11 mouse cellular contexts compared by ENCODE assay signal in genomic region chr4:114625920-114626319, GRCm38 (mm10).
"Had no signal": no experiment of that assay in that cellular context is flagged by ENCODE, and none has a peak within 500 bp of the region (broad histone marks: within the 10 kb centered on the region; RNA-seq: fewer than 3 reads in every experiment).

No protein-coding gene starts in this region.

- H3K4me2 ChIP-seq: intestine, embryonic 15.5 days; liver, embryonic 11.5 days; liver, embryonic 15.5 days; midbrain, embryonic 15.5 days; stomach, embryonic 15.5 days had no signal

- H3K9me3 ChIP-seq: intestine, embryonic 15.5 days; limb, embryonic 10.5 days; liver, embryonic 15.5 days; midbrain, embryonic 15.5 days; neural tube, embryonic 12.5 days; stomach, embryonic 15.5 days had no signal

- H3K4me1 ChIP-seq: liver, embryonic 15.5 days had no signal

- DNase-seq: kidney, adult 18-20 months; kidney, postnatal 4 days; right cerebral cortex, postnatal 14 days had no signal

- H3K36me3 ChIP-seq: intestine, embryonic 15.5 days; limb, embryonic 10.5 days; liver, embryonic 15.5 days; midbrain, embryonic 15.5 days; neural tube, embryonic 12.5 days; stomach, embryonic 15.5 days had no signal

- H3K4me3 ChIP-seq: intestine, embryonic 15.5 days; left cerebral cortex, adult 2 months; limb, embryonic 10.5 days; liver, embryonic 15.5 days; midbrain, embryonic 15.5 days; neural tube, embryonic 12.5 days; stomach, embryonic 15.5 days had no signal

- H3K27me3 ChIP-seq: intestine, embryonic 15.5 days; midbrain, embryonic 15.5 days; neural tube, embryonic 12.5 days; stomach, embryonic 15.5 days had no signal

- ATAC-seq: intestine, embryonic 15.5 days had no signal

- H3K9ac ChIP-seq: intestine, embryonic 15.5 days; liver, embryonic 15.5 days; midbrain, embryonic 15.5 days; neural tube, embryonic 12.5 days; stomach, embryonic 15.5 days had no signal

- H3K27ac ChIP-seq: intestine, embryonic 15.5 days; left cerebral cortex, adult 2 months; liver, embryonic 15.5 days; midbrain, embryonic 15.5 days; neural tube, embryonic 12.5 days; stomach, embryonic 15.5 days had no signal
